Mouse (Mus musculus): ENCODE measurements around the gene Lca5. TPM values are rescaled to one million over a fixed set of nuclear protein-coding genes. Genes with fewer than 3 reads are reported as not detected.

The Lca5 gene
- polyA plus RNA-seq, 1 experiment from 2014 or later = 13.9 TPM

- H3K4me3 ChIP-seq = no peak overlapping the region
- no peaks in the 10 kb centered on the region for H3K36me3 ChIP-seq
- 79% methylated on average over 5 of the region's 5 CpGs for WGBS
- no peak overlapping the region for H3K4me2 ChIP-seq
- no peaks in the 10 kb centered on the region for H3K9me3 ChIP-seq
- no peak overlapping the region for H3K9ac ChIP-seq
- H3K27me3 ChIP-seq = no peaks in the 10 kb centered on the region
- H3K27ac ChIP-seq (replicated peaks) = no peak overlapping the region
- peaks cover 14% of the 10 kb centered on the region; the same call in 1 of the 2 replicates for H3K4me1 ChIP-seq (replicated peaks)
- ATAC-seq (ENCODE audit: low FRiP score, low read depth) = peak; percentile 53; the same call in 1 of the 2 replicates
Observed at GRCm38 (mm10) chr9:83386264-83386855, 54.6 kb downstream of the Lca5 start.

GRCm38 (mm10) chr9:83385301-83385700 lies 55.6 kb downstream of the Lca5 start:
- peaks cover 14% of the 10 kb centered on the region; the same call in 1 of the 2 replicates for H3K4me1 ChIP-seq (replicated peaks)
- no peaks in the 10 kb centered on the region for H3K36me3 ChIP-seq
- no peak overlapping the region for H3K4me3 ChIP-seq
- H3K9ac ChIP-seq = no peak overlapping the region
- H3K4me2 ChIP-seq = no peak overlapping the region
- H3K9me3 ChIP-seq = no peaks in the 10 kb centered on the region
- no peaks in the 10 kb centered on the region for H3K27me3 ChIP-seq
- WGBS = 81% methylated on average over 6 of the region's 6 CpGs
- no peak for ATAC-seq (ENCODE audit: low FRiP score, low read depth)
- H3K27ac ChIP-seq (replicated peaks) = no peak overlapping the region

- WGBS = 70% methylated on average over 3 of the region's 3 CpGs
- Histone ChIP-seq H3K27ac (replicated peaks) (no peak overlapping the region), H3K4me3 (no peak overlapping the region), H3K36me3 (no peaks in the 10 kb centered on the region), H3K9me3 (no peaks in the 10 kb centered on the region), H3K4me1 (replicated peaks) (peaks cover 13% of the 10 kb centered on the region; the same call in 1 of the 2 replicates), H3K9ac (no peak overlapping the region), H3K27me3 (no peaks in the 10 kb centered on the region), H3K4me2 (no peak overlapping the region)
- no peak for ATAC-seq (ENCODE audit: low FRiP score, low read depth)
Observed at GRCm38 (mm10) chr9:83383235-83383634, 57.7 kb downstream of the Lca5 start.

- H3K27ac ChIP-seq (replicated peaks) = no peak overlapping the region
- no peaks in the 10 kb centered on the region for H3K36me3 ChIP-seq
- H3K4me1 ChIP-seq (replicated peaks) = peaks cover 9% of the 10 kb centered on the region; the same call in 1 of the 2 replicates
- H3K27me3 ChIP-seq = no peaks in the 10 kb centered on the region
- no peak for ATAC-seq (ENCODE audit: low FRiP score, low read depth)
- WGBS = 59% methylated on average over 3 of the region's 3 CpGs
- H3K4me3 ChIP-seq = no peak overlapping the region
- H3K9ac ChIP-seq = no peak overlapping the region
- no peaks in the 10 kb centered on the region for H3K9me3 ChIP-seq
- no peak overlapping the region for H3K4me2 ChIP-seq
Observed at GRCm38 (mm10) chr9:83382775-83383174, 58.2 kb downstream of the Lca5 start.

- no peak for ATAC-seq (ENCODE audit: low FRiP score, low read depth)
- Histone ChIP-seq H3K9me3 (no peaks in the 10 kb centered on the region), H3K27me3 (no peaks in the 10 kb centered on the region), H3K27ac (replicated peaks) (no peak overlapping the region), H3K4me1 (replicated peaks) (no peaks in the 10 kb centered on the region), H3K4me2 (no peak overlapping the region), H3K9ac (no peak overlapping the region), H3K4me3 (no peak overlapping the region), H3K36me3 (no peaks in the 10 kb centered on the region)
Observed at GRCm38 (mm10) chr9:83381317-83381716, 59.6 kb downstream of the Lca5 start.

- Histone ChIP-seq H3K27me3 (no peaks in the 10 kb centered on the region), H3K9ac (no peak overlapping the region), H3K9me3 (no peaks in the 10 kb centered on the region), H3K4me2 (no peak overlapping the region), H3K36me3 (no peaks in the 10 kb centered on the region), H3K4me1 (replicated peaks) (no peaks in the 10 kb centered on the region), H3K4me3 (no peak overlapping the region), H3K27ac (replicated peaks) (no peak overlapping the region)
- WGBS = 58% methylated on average over 10 of the region's 10 CpGs
- ATAC-seq (ENCODE audit: low FRiP score, low read depth) = no peak
Observed at GRCm38 (mm10) chr9:83379661-83380060, 61.3 kb downstream of the Lca5 start.

- Histone ChIP-seq H3K9ac (no peak overlapping the region), H3K27me3 (no peaks in the 10 kb centered on the region), H3K9me3 (no peaks in the 10 kb centered on the region), H3K36me3 (no peaks in the 10 kb centered on the region), H3K4me3 (no peak overlapping the region), H3K4me2 (no peak overlapping the region), H3K27ac (replicated peaks) (no peak overlapping the region), H3K4me1 (replicated peaks) (no peaks in the 10 kb centered on the region)
- no peak for ATAC-seq (ENCODE audit: low FRiP score, low read depth)
- WGBS = 88% methylated on average over 2 of the region's 2 CpGs
Observed at GRCm38 (mm10) chr9:83377132-83377531, 63.8 kb downstream of the Lca5 start.

GRCm38 (mm10) chr9:83375522-83376176 lies 65.3 kb downstream of the Lca5 start:
- Histone ChIP-seq H3K27me3 (no peaks in the 10 kb centered on the region), H3K4me2 (no peak overlapping the region), H3K4me1 (replicated peaks) (no peaks in the 10 kb centered on the region), H3K9me3 (no peaks in the 10 kb centered on the region), H3K9ac (no peak overlapping the region), H3K36me3 (no peaks in the 10 kb centered on the region), H3K27ac (replicated peaks) (no peak overlapping the region), H3K4me3 (no peak overlapping the region)
- 84% methylated on average over 4 of the region's 4 CpGs for WGBS
- no peak for ATAC-seq (ENCODE audit: low FRiP score, low read depth)

- no peaks in the 10 kb centered on the region for H3K9me3 ChIP-seq
- no peak for ATAC-seq (ENCODE audit: low FRiP score, low read depth)
- H3K9ac ChIP-seq = no peak overlapping the region
- no peaks in the 10 kb centered on the region for H3K27me3 ChIP-seq
- 49% methylated on average over 1 of the region's 1 CpGs for whole genome bisulfite sequencing
- H3K36me3 ChIP-seq = no peaks in the 10 kb centered on the region
- no peak overlapping the region for H3K27ac ChIP-seq (replicated peaks)
- H3K4me3 ChIP-seq = no peak overlapping the region
- H3K4me2 ChIP-seq = no peak overlapping the region
- no peaks in the 10 kb centered on the region for H3K4me1 ChIP-seq (replicated peaks)
Observed at GRCm38 (mm10) chr9:83370907-83371306, 70.0 kb downstream of the Lca5 start.

GRCm38 (mm10) chr9:83368234-83368633 lies 72.7 kb downstream of the Lca5 start:
- no peak overlapping the region for H3K27ac ChIP-seq (replicated peaks)

GRCm38 (mm10) chr9:83355802-83356201 lies 85.1 kb downstream of the Lca5 start:
- Histone ChIP-seq H3K4me1 (replicated peaks) (no peaks in the 10 kb centered on the region), H3K4me3 (no peak overlapping the region), H3K36me3 (no peaks in the 10 kb centered on the region), H3K27ac (replicated peaks) (no peak overlapping the region), H3K9ac (no peak overlapping the region), H3K9me3 (no peaks in the 10 kb centered on the region), H3K27me3 (no peaks in the 10 kb centered on the region), H3K4me2 (no peak overlapping the region)
- WGBS = 77% methylated on average over 4 of the region's 4 CpGs
- no peak for ATAC-seq (ENCODE audit: low FRiP score, low read depth)

More at GRCm38 (mm10) chr9:83368234-83368633, 72.7 kb downstream of the Lca5 start:
- Histone ChIP-seq H3K9me3 (no peaks in the 10 kb centered on the region), H3K4me1 (replicated peaks) (no peaks in the 10 kb centered on the region), H3K4me2 (no peak overlapping the region), H3K27me3 (no peaks in the 10 kb centered on the region), H3K36me3 (no peaks in the 10 kb centered on the region), H3K9ac (no peak overlapping the region), H3K4me3 (no peak overlapping the region)
- no peak for ATAC-seq (ENCODE audit: low FRiP score, low read depth)
- WGBS = 97% methylated on average over 1 of the region's 1 CpGs

GRCm38 (mm10) chr9:83353316-83353715 lies 87.6 kb downstream of the Lca5 start:
- no peak for ATAC-seq (ENCODE audit: low FRiP score, low read depth)
- Histone ChIP-seq H3K36me3 (no peaks in the 10 kb centered on the region), H3K4me1 (replicated peaks) (peaks cover 13% of the 10 kb centered on the region; the same call in 1 of the 2 replicates), H3K4me2 (no peak overlapping the region), H3K9me3 (no peaks in the 10 kb centered on the region), H3K27ac (replicated peaks) (no peak overlapping the region), H3K9ac (no peak overlapping the region), H3K4me3 (no peak overlapping the region), H3K27me3 (no peaks in the 10 kb centered on the region)
- 66% methylated on average over 7 of the region's 7 CpGs for WGBS
